In genomic region chr4:46087852-46088251, GRCm38 (mm10) we compare ENCODE assay signal across 8 mouse cellular contexts. TPM values are rescaled to one million over a fixed set of nuclear protein-coding genes. Genes with fewer than 3 reads are reported as not detected.
DNase-seq lines count a peak whose midpoint lies in the region; ATAC-seq and TF ChIP-seq lines count a peak whose summit lies in the region.

No protein-coding gene starts in this region.

- DNase-seq in hindbrain, postnatal 0 days (ENCODE audit: low spot score): peak; percentile 16
- DNase-seq in adrenal gland, adult 18-20 months (ENCODE audit: low spot score in 2 of 2): peak; percentile 63 to 79
- DNase-seq in frontal cortex, postnatal 36 days (ENCODE audit: low spot score in 2 of 2): peak; percentile 84 to 86
- DNase-seq in kidney, postnatal 4 days: peak; percentile 32 to 45
- peak; percentile 87 to 89 for DNase-seq in right cerebral cortex, postnatal 36 days (ENCODE audit: low spot score in 2 of 2)
- no peak for DNase-seq in neural tube, embryonic 10.5 days (ENCODE audit: extremely low spot score, low spot score)
- DNase-seq in hindbrain, embryonic 10.5 days (ENCODE audit: low spot score): no peak

- no peak overlapping the region for H3K4me3 ChIP-seq in hindbrain, postnatal 0 days (ENCODE audit: low read length)
- H3K4me3 ChIP-seq in hindbrain, embryonic 12.5 days: no peak overlapping the region
- H3K4me3 ChIP-seq in hindbrain, embryonic 10.5 days: no peak overlapping the region

- no peak for TF ChIP-seq CTCF in hindbrain, postnatal 0 days (IDR thresholded peaks at IDR 0.05; ENCODE audit: low read depth)

- no peak overlapping the region for H3K9ac ChIP-seq in hindbrain, postnatal 0 days (replicated peaks; ENCODE audit: low read length)
- H3K9ac ChIP-seq in hindbrain, embryonic 12.5 days: no peak overlapping the region

- H3K27ac ChIP-seq in hindbrain, postnatal 0 days: no peak overlapping the region
- H3K27ac ChIP-seq in hindbrain, embryonic 12.5 days: no peak overlapping the region
- H3K27ac ChIP-seq in hindbrain, embryonic 10.5 days: no peak overlapping the region

- H3K27me3 ChIP-seq in hindbrain, postnatal 0 days (ENCODE audit: insufficient read depth, low read length): no peaks in the 10 kb centered on the region
- H3K27me3 ChIP-seq in hindbrain, embryonic 12.5 days: no peaks in the 10 kb centered on the region
- no peaks in the 10 kb centered on the region for H3K27me3 ChIP-seq in hindbrain, embryonic 10.5 days (ENCODE audit: insufficient read depth, poor library complexity, severe bottlenecking)

- WGBS in hindbrain, postnatal 0 days: 22% methylated on average over 5 of the region's 5 CpGs
- 33% methylated on average over 5 of the region's 5 CpGs for whole genome bisulfite sequencing in hindbrain, embryonic 12.5 days
- 38% methylated on average over 5 of the region's 5 CpGs for WGBS in hindbrain, embryonic 10.5 days

- H3K4me1 ChIP-seq in hindbrain, postnatal 0 days (ENCODE audit: insufficient read depth, low read length): peaks cover 14% of the 10 kb centered on the region; the same call in 1 of the 2 replicates
- H3K4me1 ChIP-seq in hindbrain, embryonic 12.5 days: peaks cover 9% of the 10 kb centered on the region
- H3K4me1 ChIP-seq in hindbrain, embryonic 10.5 days (replicated peaks): peaks cover 15% of the 10 kb centered on the region

- peak; percentile 21; the same call in 1 of the 2 replicates for ATAC-seq in hindbrain, postnatal 0 days
- ATAC-seq in hindbrain, embryonic 12.5 days (ENCODE audit: low FRiP score): no peak

- no peak overlapping the region for H3K4me2 ChIP-seq in hindbrain, postnatal 0 days (ENCODE audit: low read depth, low read length)
- no peak overlapping the region for H3K4me2 ChIP-seq in hindbrain, embryonic 12.5 days (replicated peaks)

- H3K9me3 ChIP-seq in hindbrain, postnatal 0 days (ENCODE audit: low read length): no peaks in the 10 kb centered on the region
- no peaks in the 10 kb centered on the region for H3K9me3 ChIP-seq in hindbrain, embryonic 12.5 days (replicated peaks)
- no peaks in the 10 kb centered on the region for H3K9me3 ChIP-seq in hindbrain, embryonic 10.5 days

- H3K36me3 ChIP-seq in hindbrain, postnatal 0 days (ENCODE audit: insufficient read depth, low read length): no peaks in the 10 kb centered on the region
- no peaks in the 10 kb centered on the region for H3K36me3 ChIP-seq in hindbrain, embryonic 12.5 days
- no peaks in the 10 kb centered on the region for H3K36me3 ChIP-seq in hindbrain, embryonic 10.5 days

RNA-seq across cellular contexts. Expression of gene Tmod1, which starts 49.1 kb away (rescaled TPM):
- total RNA-seq in hindbrain, postnatal 0 days (2014; rRNA removed): 0.58 and 1.3 TPM in 2 replicates
- 2.3 and 2.5 TPM in 2 replicates for polyA plus RNA-seq in hindbrain, postnatal 0 days (2015; fragmentation: Nextera tagmentation; extraction: Ambion mirVana)
- polyA plus RNA-seq in hindbrain, embryonic 12.5 days (2016; fragmentation: Nextera tagmentation; extraction: Ambion mirVana): 4.8 and 5.1 TPM in 2 replicates
- total RNA-seq in adrenal gland, adult 18-20 months (2021): 1 to 10 TPM; 4.5 to 7.9 TPM
- polyA plus RNA-seq in hindbrain, embryonic 10.5 days (2016; fragmentation: Nextera tagmentation; extraction: Ambion mirVana): 2.9 and 3.4 TPM in 2 replicates

RNA-seq across cellular contexts. Expression of gene Ncbp1, which starts 50.6 kb away (rescaled TPM):
- total RNA-seq in hindbrain, postnatal 0 days (2014; rRNA removed): 34.8 and 35.3 TPM in 2 replicates
- 44.7 and 46.2 TPM in 2 replicates for polyA plus RNA-seq in hindbrain, postnatal 0 days (2015; fragmentation: Nextera tagmentation; extraction: Ambion mirVana)
- polyA plus RNA-seq in hindbrain, embryonic 12.5 days (2016; fragmentation: Nextera tagmentation; extraction: Ambion mirVana): 102 and 105 TPM in 2 replicates
- 10 to 100 TPM; 44.5 to 48.5 TPM for total RNA-seq in adrenal gland, adult 18-20 months (2021)
- 108 and 123 TPM in 2 replicates for polyA plus RNA-seq in hindbrain, embryonic 10.5 days (2016; fragmentation: Nextera tagmentation; extraction: Ambion mirVana)

RNA-seq across cellular contexts. Expression of gene Tstd2, which starts 50.6 kb away (rescaled TPM):
- total RNA-seq in hindbrain, postnatal 0 days (2014; rRNA removed): 20.2 and 25.5 TPM in 2 replicates
- 18.5 and 22.4 TPM in 2 replicates for polyA plus RNA-seq in hindbrain, postnatal 0 days (2015; fragmentation: Nextera tagmentation; extraction: Ambion mirVana)
- 55.6 and 56.1 TPM in 2 replicates for polyA plus RNA-seq in hindbrain, embryonic 12.5 days (2016; fragmentation: Nextera tagmentation; extraction: Ambion mirVana)
- 10 to 100 TPM; 24.6 to 31.4 TPM for total RNA-seq in adrenal gland, adult 18-20 months (2021)
- 57.2 and 64.0 TPM in 2 replicates for polyA plus RNA-seq in hindbrain, embryonic 10.5 days (2016; fragmentation: Nextera tagmentation; extraction: Ambion mirVana)

Comparison
In these comparisons a context has a peak if more than half of its experiments do, and no peak if none do; other contexts are left out.
1. DNase-seq: peak in hindbrain, postnatal 0 days (single experiment), adrenal gland, adult 18-20 months (2 of 2), frontal cortex, postnatal 36 days (2 of 2), kidney, postnatal 4 days (2 of 2) and right cerebral cortex, postnatal 36 days (2 of 2); none in neural tube, embryonic 10.5 days (single experiment) and hindbrain, embryonic 10.5 days (single experiment).